Mouse (Mus musculus): ENCODE measurements at regions not wholly inside any gene's neighbourhood (a gene's known extent, or its start where the extent isn't known, plus 50 kb on each side); places are given as distances from the start of the nearest gene placed in this dataset.

DNA sequence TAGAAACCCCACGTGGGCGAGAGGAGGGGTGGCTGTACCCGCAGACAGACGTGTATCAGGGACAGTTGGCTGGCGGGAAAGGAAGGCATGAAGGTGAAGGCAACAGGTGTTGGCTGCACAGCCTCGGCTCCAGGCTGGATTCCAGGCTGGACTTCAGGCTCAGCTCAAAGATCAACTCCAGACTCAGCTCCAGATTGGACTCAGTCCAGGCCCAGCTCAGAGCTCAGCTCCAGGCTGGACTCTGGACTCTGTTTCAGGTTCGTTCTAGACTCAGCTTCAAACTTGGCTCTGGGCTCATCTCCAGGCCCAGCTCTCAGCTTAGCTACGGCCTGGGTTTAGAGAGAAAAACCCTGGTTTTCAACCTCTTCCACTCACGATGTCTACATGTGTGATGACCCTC is 171.2 kb downstream of the Kif26a start:
- Histone ChIP-seq H3K4me2 (no peak overlapping the region), H3K4me1 (replicated peaks) (no peaks in the 10 kb centered on the region), H3K36me3 (no peaks in the 10 kb centered on the region), H3K27ac (no peak overlapping the region), H3K9ac (no peak overlapping the region), H3K4me3 (replicated peaks) (no peak overlapping the region), H3K27me3 (no peaks in the 10 kb centered on the region), H3K9me3 (replicated peaks) (no peaks in the 10 kb centered on the region)
- no peak for DNase-seq
- peak; percentile 41; the same call in 1 of the 2 replicates for ATAC-seq (ENCODE audit: low read depth)
- WGBS (ENCODE audit: insufficient replicate concordance), result 69% methylated on average over 9 of the region's 9 CpGs

DNA sequence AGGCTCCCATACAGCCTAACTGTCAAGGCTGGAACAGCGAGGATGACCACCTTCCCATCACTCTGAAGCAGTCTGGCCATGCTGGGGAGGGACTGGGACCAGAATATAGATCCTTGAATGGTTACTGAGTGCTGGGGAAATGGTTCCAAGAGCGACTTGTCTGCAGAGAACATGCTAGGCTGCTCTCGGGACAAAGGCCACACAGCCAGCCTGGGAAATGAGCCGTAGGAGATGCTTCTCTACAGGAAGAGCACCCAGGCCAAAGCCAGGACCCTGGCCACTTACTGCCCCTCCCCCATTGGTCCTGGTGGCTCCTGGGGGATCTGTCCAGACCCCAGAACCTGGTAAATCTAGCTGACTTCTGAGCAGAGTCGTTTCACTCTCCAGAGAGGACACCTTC is 170.8 kb upstream of the A530016L24Rik start:
- DNase-seq, result no peak
- Histone ChIP-seq H3K9me3 (replicated peaks) (no peaks in the 10 kb centered on the region), H3K4me2 (no peak overlapping the region), H3K9ac (no peak overlapping the region), H3K27ac (no peak overlapping the region), H3K27me3 (no peaks in the 10 kb centered on the region), H3K4me1 (replicated peaks) (no peaks in the 10 kb centered on the region), H3K4me3 (replicated peaks) (no peak overlapping the region), H3K36me3 (no peaks in the 10 kb centered on the region)
- no peak for ATAC-seq (ENCODE audit: low read depth)
- WGBS (ENCODE audit: insufficient replicate concordance), result 51% methylated on average over 5 of the region's 5 CpGs

DNA sequence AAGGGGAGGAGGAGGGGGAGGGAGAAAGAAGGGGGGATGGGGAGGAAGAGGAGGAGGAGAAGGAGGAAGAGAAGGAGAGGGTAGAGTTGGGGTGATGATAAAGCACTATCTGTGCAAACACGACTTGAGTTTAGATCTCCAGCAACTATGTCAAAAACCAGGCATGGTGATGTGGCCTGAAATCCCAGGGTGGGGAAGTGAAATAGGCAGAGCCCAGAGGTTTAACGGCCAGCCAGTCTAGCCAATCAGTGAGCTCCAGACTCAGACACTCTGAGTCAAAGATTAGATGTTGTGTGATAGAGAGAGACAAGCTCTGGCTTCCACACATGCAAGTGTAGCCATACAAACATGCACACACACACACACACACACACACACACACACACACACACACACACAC is 167.1 kb upstream of the A530016L24Rik start:
- Histone ChIP-seq H3K4me1 (replicated peaks) (no peaks in the 10 kb centered on the region), H3K9me3 (replicated peaks) (no peaks in the 10 kb centered on the region), H3K9ac (no peak overlapping the region), H3K4me2 (no peak overlapping the region), H3K27me3 (no peaks in the 10 kb centered on the region), H3K4me3 (replicated peaks) (no peak overlapping the region), H3K27ac (no peak overlapping the region), H3K36me3 (no peaks in the 10 kb centered on the region)
- ATAC-seq (ENCODE audit: low read depth) (no peak), DNase-seq (no peak)
- WGBS (ENCODE audit: insufficient replicate concordance), result 50% methylated on average over 2 of the region's 2 CpGs

DNA sequence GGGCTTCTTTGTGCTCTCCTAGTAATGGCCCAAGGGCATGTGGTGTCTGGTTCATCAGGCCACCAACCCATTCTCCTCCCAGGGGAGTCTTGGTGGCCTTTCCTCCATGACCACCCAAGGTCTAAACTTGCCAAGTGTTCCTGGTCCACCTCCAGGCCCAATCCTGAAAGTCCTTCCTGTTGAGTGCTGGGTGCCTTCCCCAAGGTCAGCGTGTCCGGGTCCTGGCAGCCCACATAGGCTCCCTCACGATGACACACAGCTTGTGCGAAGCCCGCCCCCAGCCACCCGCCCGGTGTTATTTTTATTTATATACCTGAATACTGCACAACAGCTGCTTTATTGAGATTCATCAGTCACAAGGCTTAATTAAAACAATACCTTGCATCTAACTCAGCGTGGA is 161.8 kb upstream of the A530016L24Rik start:
- Histone ChIP-seq H3K4me1 (replicated peaks) (no peaks in the 10 kb centered on the region), H3K36me3 (no peaks in the 10 kb centered on the region), H3K4me2 (no peak overlapping the region), H3K9ac (no peak overlapping the region), H3K27me3 (no peaks in the 10 kb centered on the region), H3K9me3 (replicated peaks) (no peaks in the 10 kb centered on the region), H3K27ac (no peak overlapping the region), H3K4me3 (replicated peaks) (no peak overlapping the region)
- 76% methylated on average over 8 of the region's 8 CpGs for WGBS (ENCODE audit: insufficient replicate concordance)
- no peak for DNase-seq
- ATAC-seq (ENCODE audit: low read depth), result no peak

- Histone ChIP-seq H3K27me3 (no peaks in the 10 kb centered on the region), H3K4me1 (replicated peaks) (no peaks in the 10 kb centered on the region), H3K36me3 (no peaks in the 10 kb centered on the region), H3K9me3 (replicated peaks) (no peaks in the 10 kb centered on the region), H3K4me2 (no peak overlapping the region), H3K27ac (no peak overlapping the region), H3K4me3 (replicated peaks) (no peak overlapping the region), H3K9ac (no peak overlapping the region)
- WGBS (ENCODE audit: insufficient replicate concordance), result 21% methylated on average over 8 of the region's 8 CpGs
- no peak for DNase-seq
- ATAC-seq (ENCODE audit: low read depth), result 0 out of 2 replicates have a peak, but pooled peaks have one; percentile 26
These were observed 160.3 kb upstream of the A530016L24Rik start for GRCm38 (mm10) chr12:112328809-112329575.

- Histone ChIP-seq H3K9ac (no peak overlapping the region), H3K4me1 (replicated peaks) (no peaks in the 10 kb centered on the region), H3K4me2 (no peak overlapping the region), H3K27me3 (no peaks in the 10 kb centered on the region), H3K27ac (no peak overlapping the region), H3K36me3 (no peaks in the 10 kb centered on the region), H3K4me3 (replicated peaks) (no peak overlapping the region), H3K9me3 (replicated peaks) (no peaks in the 10 kb centered on the region)
- no peak for ATAC-seq (ENCODE audit: low read depth)
- no peak for DNase-seq
- 44% methylated on average over 18 of the region's 18 CpGs for WGBS (ENCODE audit: insufficient replicate concordance)
These were observed 159.4 kb upstream of the A530016L24Rik start for GRCm38 (mm10) chr12:112329701-112330301.

- no peak overlapping the region for H3K4me2 ChIP-seq
These were observed 158.7 kb upstream of the A530016L24Rik start for GRCm38 (mm10) chr12:112330557-112330956.

DNA sequence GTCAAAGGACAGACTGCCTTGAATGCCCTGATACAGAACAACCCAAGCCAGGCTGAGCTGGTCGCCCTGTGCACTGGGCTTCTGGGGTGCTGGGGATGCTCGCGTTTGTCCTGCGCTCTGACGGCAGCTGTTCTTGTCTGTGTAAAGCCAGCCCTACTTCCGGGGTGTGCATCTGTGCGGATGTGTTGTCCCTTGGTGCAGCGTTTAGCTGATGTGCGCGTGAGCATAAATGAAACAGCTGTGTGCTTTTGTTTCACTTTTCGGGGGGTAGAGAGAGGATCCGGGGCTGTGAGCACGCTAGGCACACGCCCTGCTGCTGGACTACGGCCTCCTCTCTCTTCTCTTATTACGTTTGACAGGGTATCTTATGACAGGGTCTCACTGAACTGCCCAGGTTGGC is 158.2 kb upstream of the A530016L24Rik start:
- no peak overlapping the region for H3K4me2 ChIP-seq
- H3K27me3 ChIP-seq, result no peaks in the 10 kb centered on the region
- H3K27ac ChIP-seq, result no peak overlapping the region
- H3K36me3 ChIP-seq, result no peaks in the 10 kb centered on the region
- H3K9me3 ChIP-seq (replicated peaks), result no peaks in the 10 kb centered on the region
- no peak overlapping the region for H3K4me3 ChIP-seq (replicated peaks)
- no peak for DNase-seq
- no peaks in the 10 kb centered on the region for H3K4me1 ChIP-seq (replicated peaks)
- H3K9ac ChIP-seq, result no peak overlapping the region
- WGBS (ENCODE audit: insufficient replicate concordance), result 81% methylated on average over 16 of the region's 16 CpGs
- no peak for ATAC-seq (ENCODE audit: low read depth)

More at GRCm38 (mm10) chr12:112330557-112330956, 158.7 kb upstream of the A530016L24Rik start:
- no peak for ATAC-seq (ENCODE audit: low read depth)
- Histone ChIP-seq H3K9me3 (replicated peaks) (no peaks in the 10 kb centered on the region), H3K27me3 (no peaks in the 10 kb centered on the region), H3K9ac (no peak overlapping the region), H3K4me3 (replicated peaks) (no peak overlapping the region), H3K27ac (no peak overlapping the region), H3K4me1 (replicated peaks) (no peaks in the 10 kb centered on the region), H3K36me3 (no peaks in the 10 kb centered on the region)
- 67% methylated on average over 5 of the region's 5 CpGs for WGBS (ENCODE audit: insufficient replicate concordance)
- DNase-seq, result no peak

DNA sequence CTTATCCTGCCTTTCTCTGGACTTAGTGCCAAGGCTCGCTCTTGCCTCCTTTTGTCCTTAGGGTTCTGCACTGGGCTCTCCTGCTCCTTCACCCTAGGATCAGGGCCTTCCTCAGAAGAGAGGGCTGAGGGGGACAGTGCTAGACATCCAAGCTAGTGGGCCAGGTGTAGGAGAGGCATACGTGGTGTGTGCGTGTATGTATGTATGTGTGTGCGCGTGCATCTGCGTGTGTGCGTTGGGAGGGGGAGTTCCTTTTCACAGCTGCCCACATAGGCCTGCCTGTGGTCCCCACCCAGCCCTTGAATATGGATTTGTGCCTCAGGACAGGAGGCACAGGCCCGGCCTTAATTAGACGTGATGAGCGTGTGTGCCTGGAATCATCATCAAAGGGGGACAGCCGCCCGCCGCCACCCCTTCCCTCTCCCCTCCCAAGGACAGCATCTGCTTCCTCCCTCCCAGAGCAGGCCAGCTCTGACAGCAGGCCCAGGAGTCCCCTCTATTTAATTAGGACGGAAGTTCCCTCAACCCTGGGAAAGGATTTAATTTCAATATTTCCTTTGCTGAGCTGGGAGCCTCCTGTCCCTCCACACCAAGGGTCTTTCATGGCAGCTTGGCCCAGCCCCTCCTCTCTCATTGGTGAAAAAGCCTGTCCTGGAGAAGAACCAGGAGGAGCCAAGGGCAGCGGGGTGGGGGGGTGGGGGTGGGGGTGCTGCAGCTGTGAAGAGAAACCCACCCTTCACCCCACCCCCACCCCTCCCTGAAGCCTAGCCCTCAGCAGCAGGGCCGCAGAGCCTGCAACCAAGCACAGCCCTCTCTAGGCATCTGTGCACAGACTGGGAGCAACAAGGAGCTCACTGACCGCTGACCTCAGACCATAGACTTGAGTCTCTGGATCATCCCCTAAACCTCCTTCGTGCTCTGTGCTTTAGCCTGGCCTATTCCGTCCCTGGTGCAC is 155.8 kb upstream of the A530016L24Rik start:
- no peak for ATAC-seq (ENCODE audit: low read depth)
- WGBS (ENCODE audit: insufficient replicate concordance), result 60% methylated on average over 19 of the region's 19 CpGs
- DNase-seq, result no peak
- Histone ChIP-seq H3K4me2 (no peak overlapping the region), H3K4me1 (replicated peaks) (no peaks in the 10 kb centered on the region), H3K36me3 (no peaks in the 10 kb centered on the region), H3K9me3 (replicated peaks) (no peaks in the 10 kb centered on the region), H3K9ac (no peak overlapping the region), H3K4me3 (replicated peaks) (no peak overlapping the region), H3K27ac (no peak overlapping the region), H3K27me3 (no peaks in the 10 kb centered on the region)

DNA sequence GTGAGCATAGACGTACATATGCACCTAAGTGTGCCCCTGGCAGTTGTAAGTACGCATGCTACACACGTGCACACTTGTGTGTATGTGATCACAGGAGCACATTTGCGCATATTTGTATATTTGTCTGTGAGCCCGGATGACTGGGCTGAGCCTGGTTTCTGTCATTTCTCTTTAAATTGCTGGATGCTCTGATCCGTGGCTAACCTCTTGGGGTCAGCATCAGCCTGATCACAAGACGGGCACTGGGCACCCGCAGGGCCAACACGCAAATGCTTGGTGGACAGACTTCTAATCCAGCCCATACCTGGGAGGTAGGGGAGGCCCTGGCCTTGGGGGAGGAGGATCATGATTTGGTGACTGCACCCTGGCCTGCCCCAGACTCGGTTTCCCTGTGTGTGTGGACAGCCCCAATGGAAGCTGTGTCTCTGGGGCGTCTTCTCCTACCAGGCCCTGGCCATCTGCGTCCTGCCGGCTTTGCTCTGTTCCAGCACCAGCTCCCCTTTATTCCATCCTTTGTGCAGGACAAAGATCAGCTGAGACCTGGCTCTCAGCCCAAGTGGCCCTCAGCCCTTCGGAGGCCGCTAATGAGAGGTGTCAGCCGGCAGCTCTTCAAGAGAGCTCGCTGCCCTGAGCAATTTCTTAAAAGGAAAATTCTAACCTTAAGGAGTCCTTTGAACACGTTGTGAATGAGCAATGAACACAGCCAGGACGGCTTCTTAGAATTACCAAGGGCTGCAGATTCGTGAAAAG is 155.0 kb upstream of the A530016L24Rik start:
- 68% methylated on average over 20 of the region's 20 CpGs for WGBS (ENCODE audit: insufficient replicate concordance)
- DNase-seq (no peak), ATAC-seq (ENCODE audit: low read depth) (no peak)
- H3K27me3 ChIP-seq, result no peaks in the 10 kb centered on the region
- H3K27ac ChIP-seq, result no peak overlapping the region
- no peak overlapping the region for H3K9ac ChIP-seq
- H3K4me2 ChIP-seq, result no peak overlapping the region
- H3K9me3 ChIP-seq (replicated peaks), result no peaks in the 10 kb centered on the region
- no peaks in the 10 kb centered on the region for H3K4me1 ChIP-seq (replicated peaks)
- no peak overlapping the region for H3K4me3 ChIP-seq (replicated peaks)
- H3K36me3 ChIP-seq, result no peaks in the 10 kb centered on the region

GRCm38 (mm10) chr12:112335641-112336040 is 153.6 kb upstream of the A530016L24Rik start:
- WGBS (ENCODE audit: insufficient replicate concordance), result 69% methylated on average over 7 of the region's 7 CpGs
- DNase-seq, result no peak

More at GRCm38 (mm10) chr12:112335641-112336040, 153.6 kb upstream of the A530016L24Rik start:
- no peak overlapping the region for H3K27ac ChIP-seq
- no peaks in the 10 kb centered on the region for H3K27me3 ChIP-seq
- no peak for ATAC-seq (ENCODE audit: low read depth)
- no peak overlapping the region for H3K4me3 ChIP-seq (replicated peaks)
- H3K9ac ChIP-seq, result no peak overlapping the region
- no peak overlapping the region for H3K4me2 ChIP-seq
- H3K36me3 ChIP-seq, result no peaks in the 10 kb centered on the region
- H3K4me1 ChIP-seq (replicated peaks), result no peaks in the 10 kb centered on the region
- no peaks in the 10 kb centered on the region for H3K9me3 ChIP-seq (replicated peaks)

All from liver, embryonic 13.5 days (tissue).